Mouse (Mus musculus): ENCODE measurements around the gene Ubxn6.
"Not testable (repeated sequence)": the region's sequence is repeated elsewhere in the genome, so short reads cannot be mapped to it uniquely, and the experiment has no call there.

The Ubxn6 gene

GRCm38 (mm10) chr17:56074827-56075208 lies at the start of gene Ubxn6:
TSS of gene Ubxn6 (minus strand) at chr17:56075028.
- DNase-seq = peak; percentile 99

- no peak for DNase-seq
These were observed 49.0 kb upstream of the Ubxn6 start for GRCm38 (mm10) chr17:56123681-56124340.

- no peak for DNase-seq
These were observed 48.3 kb upstream of the Ubxn6 start for GRCm38 (mm10) chr17:56123161-56123560.

DNA sequence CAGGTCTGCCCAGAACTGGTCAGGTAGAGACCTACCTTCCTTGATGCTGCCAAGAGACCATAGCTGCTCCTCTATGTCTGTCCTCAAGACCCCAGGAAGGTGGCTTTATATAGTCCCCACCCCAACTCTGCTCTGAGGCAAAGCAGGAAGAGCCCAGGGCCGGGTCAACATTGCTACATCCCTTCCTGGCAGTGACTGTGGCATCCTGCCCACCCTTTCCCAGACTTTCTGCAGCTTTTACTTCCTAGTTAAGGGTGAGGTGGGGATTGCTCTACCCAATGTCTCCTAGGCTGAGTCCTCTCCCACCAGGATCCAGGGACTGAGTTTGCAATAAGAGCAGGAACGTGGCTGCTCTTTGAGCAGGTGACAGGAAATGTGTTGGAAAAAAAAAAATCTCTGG lies 47.0 kb upstream of the Ubxn6 start, which contains the start of gene Lrg1:
TSS of gene Lrg1 (minus strand) at position 176 of the 400 bp plus-strand sequence.
- peak; percentile 45 for DNase-seq

- peak; percentile 51 for DNase-seq
These were observed 45.4 kb upstream of the Ubxn6 start for GRCm38 (mm10) chr17:56119981-56120880.

- DNase-seq = no peak
These were observed 44.6 kb upstream of the Ubxn6 start for GRCm38 (mm10) chr17:56119431-56119830.

GRCm38 (mm10) chr17:56117251-56117710 lies 42.5 kb upstream of the Ubxn6 start, which contains the start of gene Plin5:
TSS of gene Plin5 (minus strand) at chr17:56117596.
- DNase-seq = peak; percentile 70

DNA sequence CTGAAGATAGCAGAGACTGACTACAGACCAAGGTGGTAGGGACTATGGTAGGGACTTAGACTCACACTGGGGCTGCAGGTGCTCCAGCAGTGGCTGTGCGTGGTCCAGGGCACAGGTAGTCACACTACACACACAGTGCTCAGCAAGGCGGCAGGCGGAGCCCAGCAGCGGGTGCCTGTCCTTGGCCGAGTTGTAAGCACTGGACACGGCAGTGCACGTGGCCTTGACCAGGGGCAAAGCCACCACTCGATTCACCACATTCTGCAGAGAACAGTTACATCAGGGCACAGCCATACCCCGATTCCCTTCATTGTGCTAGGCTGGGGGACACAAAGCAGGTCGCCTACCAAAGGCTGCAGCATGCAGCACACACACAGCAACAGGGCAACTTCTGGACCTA lies 41.4 kb upstream of the Ubxn6 start:
- no peak for DNase-seq

DNA sequence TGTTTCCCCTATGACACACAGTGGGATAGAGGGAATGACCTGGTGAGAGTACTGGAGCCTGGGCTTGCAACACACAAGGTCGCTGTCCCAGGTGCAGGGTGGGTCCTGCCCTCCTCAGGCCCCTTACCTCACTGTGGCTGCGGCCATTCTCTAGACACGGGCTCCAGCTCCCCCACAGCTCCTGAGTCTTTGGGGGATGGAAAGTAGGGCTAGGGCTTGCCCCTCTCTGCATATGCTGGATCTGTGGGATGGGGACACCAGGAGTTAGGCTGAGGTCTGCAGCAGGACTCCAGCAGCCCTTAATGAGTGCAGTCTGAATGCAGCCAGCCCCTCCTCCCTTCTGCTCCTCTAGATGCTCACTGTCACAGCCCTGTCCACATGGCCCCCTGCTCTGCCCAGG lies 37.9 kb upstream of the Ubxn6 start:
- peak; percentile 1 for DNase-seq

GRCm38 (mm10) chr17:56111864-56112263 lies 37.0 kb upstream of the Ubxn6 start:
- peak; percentile 75 for DNase-seq

GRCm38 (mm10) chr17:56111021-56111420 lies 36.2 kb upstream of the Ubxn6 start:
- no peak for DNase-seq

- no peak for DNase-seq
These were observed 35.7 kb upstream of the Ubxn6 start for GRCm38 (mm10) chr17:56110571-56110970.

DNA sequence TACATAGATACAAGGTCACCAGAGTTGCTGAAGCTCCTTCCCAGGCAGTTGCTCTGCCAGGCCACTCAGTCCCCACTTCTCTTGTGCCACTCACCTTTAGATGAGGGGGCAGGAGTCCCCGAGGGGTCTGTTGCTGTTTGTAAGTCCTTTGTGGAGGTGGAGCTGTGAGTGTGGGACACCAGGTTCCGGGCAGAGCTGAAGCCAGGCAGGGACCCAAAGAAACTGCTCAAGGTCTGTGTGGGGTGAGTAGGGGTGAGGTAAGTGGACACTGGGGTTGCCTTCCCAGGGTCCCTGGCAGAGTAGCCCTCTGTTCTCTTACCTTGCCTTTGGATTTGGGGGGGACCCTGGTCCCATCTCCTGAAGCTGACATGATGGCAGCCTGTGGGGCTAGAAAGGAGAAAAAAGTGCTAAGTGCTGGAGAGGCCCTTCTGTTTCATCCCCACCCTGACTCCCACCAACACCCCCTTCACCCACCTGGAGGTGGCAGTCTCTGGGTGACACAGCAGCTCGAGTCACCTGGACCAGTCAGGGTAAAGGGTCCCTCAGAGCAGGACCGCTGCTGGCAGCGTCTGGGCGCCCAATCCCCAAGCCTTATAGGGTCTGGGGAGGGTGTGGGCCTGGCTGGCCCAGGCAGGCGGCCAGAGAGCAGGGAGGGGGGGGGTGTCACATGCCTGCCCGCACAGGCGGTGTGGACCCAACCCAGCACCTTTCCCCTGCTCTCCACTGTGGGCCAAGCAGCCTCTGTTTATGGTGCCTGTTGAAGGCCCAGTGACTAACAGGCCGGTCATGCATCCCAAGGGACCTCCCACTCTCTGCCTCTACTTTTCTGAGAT lies 34.6 kb upstream of the Ubxn6 start, which contains the start of gene Plin4:
TSS of gene Plin4 (minus strand) at position 585 of the 833 bp plus-strand sequence.
- DNase-seq = no peak

DNA sequence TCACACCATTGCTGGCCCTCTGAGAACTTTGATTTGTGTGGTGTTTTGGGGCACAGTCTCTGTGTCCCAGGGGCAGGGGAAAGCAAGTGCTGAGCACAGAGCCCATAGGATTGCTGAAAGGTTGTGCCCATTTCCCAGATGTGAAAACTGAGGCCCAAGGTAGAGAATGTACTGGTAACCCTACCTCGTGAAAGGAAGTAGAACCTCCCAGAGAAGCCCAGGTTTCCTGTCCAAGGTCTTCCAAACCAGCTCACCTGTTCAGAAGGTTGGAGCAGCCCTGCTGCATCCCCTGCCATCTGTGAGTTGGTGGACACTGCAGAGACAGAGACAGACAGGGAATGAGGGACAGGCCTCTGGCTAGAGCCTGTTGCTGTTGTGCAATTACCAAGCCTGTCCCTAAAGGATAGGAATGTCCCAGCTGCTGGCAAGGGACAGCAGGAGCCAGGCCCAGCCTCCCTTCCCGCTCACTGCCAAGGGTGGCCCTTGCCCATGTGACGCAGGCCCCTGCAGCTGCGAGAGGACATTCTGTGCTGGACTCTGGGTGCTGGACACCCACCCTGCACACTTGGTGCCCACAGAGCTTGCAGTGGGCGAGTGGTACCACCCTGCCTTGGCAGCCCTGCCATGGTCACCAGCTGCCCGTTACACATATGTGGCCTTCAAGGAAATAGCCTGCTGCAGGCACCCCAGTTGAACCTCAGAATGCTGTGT lies 33.7 kb upstream of the Ubxn6 start:
- DNase-seq = peak; percentile 69

DNA sequence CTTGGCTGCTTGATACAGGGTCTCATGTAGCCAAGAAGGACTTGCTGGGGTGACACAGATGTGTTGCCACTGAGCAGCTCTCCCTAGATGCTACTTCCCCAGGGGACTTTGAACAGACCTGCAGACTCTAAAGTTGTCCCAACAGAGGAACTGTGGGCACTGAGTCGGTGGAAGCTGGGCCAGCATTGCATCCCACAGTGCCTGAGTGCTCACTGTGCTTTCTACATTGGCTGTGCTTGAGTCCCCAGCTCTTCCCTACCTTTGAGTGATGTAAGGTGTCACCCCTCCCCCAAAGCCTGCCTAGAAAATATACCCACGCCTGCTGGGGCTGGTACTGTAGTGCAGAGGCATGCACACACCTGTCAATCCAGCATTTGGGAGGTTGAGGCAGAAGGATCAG lies 32.9 kb upstream of the Ubxn6 start:
- no peak for DNase-seq

- no peak for DNase-seq
These were observed 32.2 kb upstream of the Ubxn6 start for GRCm38 (mm10) chr17:56106981-56107380.

DNA sequence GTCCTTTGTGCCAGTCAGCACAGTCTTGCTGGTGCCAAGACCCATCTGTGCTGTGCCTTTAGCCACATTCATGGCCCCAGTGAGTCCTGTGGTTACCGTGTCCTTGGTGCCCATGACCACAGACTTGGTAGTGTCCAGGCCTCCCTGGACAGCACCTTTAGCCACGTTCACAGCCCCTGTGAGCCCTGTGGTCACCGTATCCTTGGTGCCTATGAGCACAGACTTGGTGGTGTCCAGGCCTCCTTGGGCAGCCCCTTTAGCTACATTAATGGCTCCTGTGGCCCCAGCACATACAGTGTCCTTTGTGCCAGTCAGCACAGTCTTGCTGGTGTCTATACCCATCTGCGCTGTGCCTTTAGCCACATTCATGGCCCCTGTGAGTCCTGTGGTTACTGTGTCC lies 31.6 kb upstream of the Ubxn6 start:
- not testable (repeated sequence) for DNase-seq

GRCm38 (mm10) chr17:56104821-56105220 lies 30.0 kb upstream of the Ubxn6 start:
- DNase-seq = not testable (repeated sequence)

DNA sequence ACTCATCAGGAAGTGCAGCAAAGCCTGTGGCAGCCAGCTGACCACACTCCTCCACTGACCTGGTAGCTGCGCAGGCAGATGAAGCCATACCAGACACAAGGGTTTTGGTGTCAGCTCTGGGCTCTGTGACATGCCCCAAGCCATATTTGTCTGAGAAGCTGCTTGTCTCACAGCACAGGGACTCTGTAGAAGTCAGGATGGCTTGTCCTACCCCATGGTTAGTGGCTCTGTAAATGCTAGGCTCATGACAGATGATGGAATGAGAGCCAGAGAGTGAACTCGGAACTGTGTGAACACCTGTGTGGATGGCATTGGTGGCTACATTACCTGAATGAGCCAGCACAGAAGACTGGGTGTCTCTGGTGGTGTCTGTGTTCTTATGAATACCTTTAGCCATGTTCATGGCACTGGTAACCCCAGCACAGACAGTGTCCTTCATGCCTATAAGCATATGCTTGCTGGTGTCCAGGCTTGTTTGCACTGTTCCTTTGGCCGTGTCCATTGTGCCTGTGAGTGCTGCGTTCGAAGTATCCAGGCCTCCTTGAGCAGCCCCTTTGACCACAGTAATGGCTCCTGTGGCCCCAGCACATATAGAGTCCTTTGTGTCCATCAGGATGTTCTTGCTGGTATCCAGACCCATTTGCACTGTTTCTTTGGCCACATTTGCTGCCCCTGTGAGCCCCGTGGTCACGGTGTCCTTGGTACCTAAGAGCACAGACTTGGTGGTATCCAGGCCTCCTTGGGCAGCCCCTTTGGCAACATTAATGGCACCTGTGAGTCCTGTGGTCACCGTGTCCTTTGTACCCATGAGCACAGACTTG lies 28.8 kb upstream of the Ubxn6 start:
- DNase-seq = no peak

DNA sequence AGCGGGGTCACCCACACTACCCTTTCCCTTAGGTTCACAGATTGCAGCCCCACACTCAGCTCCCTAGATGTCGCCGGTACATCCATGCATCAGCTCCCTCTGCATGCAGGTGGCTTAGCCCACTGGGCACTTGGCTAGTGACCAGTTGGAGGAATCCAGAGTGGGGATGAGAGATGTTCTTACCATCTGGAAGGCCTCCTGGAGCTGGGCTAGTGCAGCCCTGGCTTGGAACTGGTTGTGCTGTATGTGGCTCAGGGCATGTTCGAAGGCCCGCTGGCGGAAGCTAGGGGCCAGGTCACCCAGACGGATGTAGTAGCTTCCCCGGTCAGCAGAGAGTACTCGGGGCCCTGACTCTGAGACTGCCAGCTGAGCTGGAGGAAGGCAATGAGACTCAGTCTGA lies 28.1 kb upstream of the Ubxn6 start:
- no peak for DNase-seq

GRCm38 (mm10) chr17:56102158-56102557 lies 27.3 kb upstream of the Ubxn6 start:
- no peak for DNase-seq

All from lung, postnatal 10 days (tissue).